Mouse (Mus musculus) left cerebral cortex, postnatal 25 days (tissue): ENCODE measurements around the gene Prokr2. TPM values are rescaled to one million over a fixed set of nuclear protein-coding genes. Genes with fewer than 3 reads are reported as not detected.
"Not testable (repeated sequence)": the region's sequence is repeated elsewhere in the genome, so short reads cannot be mapped to it uniquely, and the experiment has no call there.

Experiments
- DNase-seq, 2 experiments: peaks; one replicate each; pipeline ENCODE4 v3.0.0; 2022; ENCODE audit warnings: low spot score in 2 of 2, mixed read lengths in 1 of 2
- intact Hi-C: fragments of 180-260 bp; cut with DNase I; formaldehyde crosslinking; loops from one replicate; pipeline ENCODE4 v1.15.1; 2025
- total RNA-seq, 2 experiments: library from RNA; stranded (reverse); gene quantifications; 2 replicates each; pipeline ENCODE4 v1.2.3; 2021

The Prokr2 gene
- total RNA-seq, 2 experiments from 2014 or later: 1.5 to 4.0 TPM

GRCm38 (mm10) chr2:132368433-132368832 lies 16.8 kb downstream of the Prokr2 start:
- DNase-seq: no peak
- intact Hi-C loops: no loop called here

GRCm38 (mm10) chr2:132343846-132344245 lies 41.4 kb downstream of the Prokr2 start:
- intact Hi-C loops: no loop called here
- DNase-seq: peak in 1 of 2 experiments; percentile 14

- no peak for DNase-seq
- intact Hi-C loops: no loop called here
These were observed 44.0 kb downstream of the Prokr2 start for GRCm38 (mm10) chr2:132341293-132341692.

DNA sequence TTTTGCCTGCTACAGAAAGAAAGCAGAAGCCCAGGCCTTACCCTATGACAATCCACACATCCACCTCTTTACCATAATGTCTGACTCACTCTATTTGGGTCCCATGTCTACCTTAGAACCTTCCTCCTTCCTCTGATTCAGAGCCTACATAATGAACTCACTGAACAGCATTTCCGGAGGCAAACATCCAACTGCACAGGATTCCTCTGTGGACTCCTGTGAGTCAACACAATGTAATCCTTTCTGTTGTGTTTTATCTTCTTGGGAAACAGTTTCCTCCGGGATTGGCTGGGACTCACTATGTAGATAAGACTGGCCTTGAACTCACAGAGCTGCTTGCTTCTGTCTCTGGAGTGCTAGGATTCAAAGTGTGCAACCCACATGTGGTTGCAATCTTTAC lies 44.9 kb downstream of the Prokr2 start:
- intact Hi-C loops: no loop called here
- DNase-seq: peak in 1 of 2 experiments; percentile 16

DNA sequence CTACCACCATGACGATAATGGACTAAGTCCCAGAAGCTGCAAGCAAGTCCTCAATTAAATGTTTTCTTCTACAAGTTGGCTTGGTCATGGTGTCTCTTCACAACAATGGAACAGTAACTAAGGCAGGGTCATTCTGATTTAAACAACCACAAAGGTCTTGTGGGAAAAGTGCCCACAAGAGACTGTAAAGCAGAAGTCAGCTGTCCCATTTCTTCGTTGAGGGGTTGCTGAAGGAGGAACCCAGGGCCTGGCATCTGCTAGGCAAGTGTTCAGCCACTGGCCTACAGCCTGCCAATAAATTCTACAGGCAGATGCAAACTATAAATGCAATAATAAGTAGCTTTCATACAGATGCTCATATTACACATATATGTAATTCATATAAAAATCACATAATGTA lies 48.0 kb downstream of the Prokr2 start:
- intact Hi-C loops: no loop called here
- no peak for DNase-seq

- no peak for DNase-seq
- intact Hi-C loops: no loop called here
These were observed 61.7 kb downstream of the Prokr2 start for GRCm38 (mm10) chr2:132323541-132323940.

DNA sequence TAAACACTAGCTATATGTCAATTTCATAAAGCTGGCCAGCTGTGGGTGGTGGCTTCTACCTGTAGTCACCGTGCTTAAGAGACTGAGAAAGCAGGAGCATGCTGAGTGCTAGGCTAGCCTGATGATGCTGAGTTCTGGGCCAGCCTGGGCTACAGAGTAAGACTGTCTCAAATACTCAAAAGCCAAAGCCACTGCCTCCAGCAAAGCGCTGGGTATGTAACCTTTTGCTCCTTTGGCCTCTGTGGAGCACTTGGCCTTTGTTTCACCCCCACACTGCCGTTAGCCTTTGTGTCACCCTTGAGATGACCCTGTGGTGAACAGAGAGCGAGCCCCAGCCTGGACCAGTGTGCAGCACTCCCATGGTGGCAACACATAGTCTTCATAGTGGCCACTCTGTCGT lies 64.7 kb downstream of the Prokr2 start:
- intact Hi-C loops: no loop called here
- DNase-seq: no peak

GRCm38 (mm10) chr2:132317178-132317577 lies 68.1 kb downstream of the Prokr2 start:
- intact Hi-C loops: loop anchor here (5.0 to 10.0 kb wide), 2 partner anchors 60 to 588 kb away; no protein-coding TSS in a partner anchor

GRCm38 (mm10) chr2:132316041-132316808 lies 69.0 kb downstream of the Prokr2 start:
- DNase-seq: peak; percentile 69 to 85

More at GRCm38 (mm10) chr2:132317178-132317577, 68.1 kb downstream of the Prokr2 start:
- DNase-seq: no peak

DNA sequence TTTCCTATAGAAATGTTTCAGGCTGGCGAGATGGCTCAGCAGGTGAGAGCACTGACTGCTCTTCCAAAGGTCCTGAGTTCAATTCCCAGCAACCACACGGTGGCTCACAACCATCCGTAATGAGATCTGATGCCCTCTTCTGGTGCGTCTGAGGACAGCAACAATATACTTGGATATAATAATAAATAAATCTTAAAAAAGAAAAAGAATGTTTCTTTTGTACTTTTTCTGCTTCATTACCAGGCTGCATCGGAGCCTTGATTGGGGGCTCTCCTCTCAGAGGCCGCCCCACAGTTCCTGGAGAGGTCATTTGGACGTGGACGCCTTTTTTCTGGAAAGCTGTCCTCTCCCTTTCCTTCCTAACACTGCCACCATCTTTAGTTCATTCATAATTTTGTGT lies 71.2 kb downstream of the Prokr2 start:
- intact Hi-C loops: loop anchor here (10.0 kb wide), 1 partner anchor 591 kb away; no protein-coding TSS in a partner anchor
- not testable (repeated sequence) for DNase-seq

More at GRCm38 (mm10) chr2:132316041-132316808, 69.0 kb downstream of the Prokr2 start:
- intact Hi-C loops: loop anchor here (1.0 to 10.0 kb wide), 3 partner anchors 61 to 589 kb away; no protein-coding TSS in a partner anchor

- no peak for DNase-seq
- intact Hi-C loops: loop anchor here (10.0 kb wide), 1 partner anchor 591 kb away; no protein-coding TSS in a partner anchor
These were observed 71.7 kb downstream of the Prokr2 start for GRCm38 (mm10) chr2:132313568-132313967.

GRCm38 (mm10) chr2:132312616-132313015 lies 72.6 kb downstream of the Prokr2 start:
- no peak for DNase-seq
- intact Hi-C loops: loop anchor here (10.0 kb wide), 1 partner anchor 592 kb away; no protein-coding TSS in a partner anchor

GRCm38 (mm10) chr2:132309398-132309930 lies 75.8 kb downstream of the Prokr2 start:
- no peak for DNase-seq
- intact Hi-C loops: no loop called here

GRCm38 (mm10) chr2:132308829-132309228 lies 76.4 kb downstream of the Prokr2 start:
- DNase-seq: no peak
- intact Hi-C loops: no loop called here

DNA sequence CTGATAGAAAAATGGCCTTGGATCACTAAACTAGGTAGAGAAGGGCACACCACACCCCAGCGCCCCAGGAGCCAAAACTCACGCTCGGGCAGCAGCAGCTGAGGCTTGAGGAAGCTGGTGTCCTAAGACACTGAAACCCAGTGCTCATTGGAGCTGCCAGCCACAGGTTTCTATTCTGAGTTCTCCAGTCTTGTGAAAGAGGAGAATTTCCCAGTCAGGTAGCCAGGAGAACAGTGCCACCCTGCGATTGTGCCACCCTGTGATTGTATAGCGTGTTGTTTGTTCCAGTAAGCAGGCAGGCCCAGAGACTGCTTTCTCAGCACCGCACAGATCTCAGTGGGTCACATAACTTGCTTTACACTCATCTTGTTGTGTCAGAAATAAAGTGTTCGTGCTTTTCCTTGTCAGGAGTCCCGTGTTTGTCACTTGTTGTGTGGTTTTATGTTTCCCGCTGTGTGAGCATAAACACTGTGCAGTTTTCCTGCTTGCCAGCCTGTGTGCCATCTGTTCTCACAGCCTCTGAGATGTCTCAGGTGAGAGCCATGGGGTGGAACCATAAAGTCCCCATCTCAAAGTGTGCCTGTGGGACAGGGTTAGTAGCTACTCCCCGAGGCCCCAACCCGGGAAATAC lies 77.9 kb downstream of the Prokr2 start:
- intact Hi-C loops: no loop called here
- DNase-seq: no peak

GRCm38 (mm10) chr2:132305988-132306387 lies 79.3 kb downstream of the Prokr2 start:
- no peak for DNase-seq
- intact Hi-C loops: no loop called here

- no peak for DNase-seq
- intact Hi-C loops: no loop called here
These were observed 80.1 kb downstream of the Prokr2 start for GRCm38 (mm10) chr2:132305165-132305564.

DNA sequence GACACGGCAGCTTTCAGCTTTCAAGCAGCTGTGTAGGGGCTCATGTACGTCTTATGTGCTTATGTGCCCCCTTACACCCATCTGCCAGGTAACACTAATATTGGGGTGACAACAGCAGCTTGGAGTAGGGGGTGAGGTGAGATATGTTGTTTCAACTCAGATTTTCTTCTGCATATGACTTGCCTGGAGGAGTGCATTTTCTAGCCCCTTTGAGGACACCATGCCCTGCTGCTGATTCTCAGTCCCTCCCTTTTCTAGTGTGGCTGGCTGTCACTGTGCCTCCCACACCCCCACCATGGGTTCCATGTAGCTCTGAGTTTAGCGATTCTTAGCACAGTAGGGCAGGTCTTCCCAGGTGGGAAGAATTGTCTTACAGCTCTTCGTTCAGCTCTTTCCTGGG lies 83.8 kb downstream of the Prokr2 start:
- no peak for DNase-seq
- intact Hi-C loops: loop anchor here (5.0 kb wide), 1 partner anchor 39 kb away; the partner anchor contains the start of gene Cds2

DNA sequence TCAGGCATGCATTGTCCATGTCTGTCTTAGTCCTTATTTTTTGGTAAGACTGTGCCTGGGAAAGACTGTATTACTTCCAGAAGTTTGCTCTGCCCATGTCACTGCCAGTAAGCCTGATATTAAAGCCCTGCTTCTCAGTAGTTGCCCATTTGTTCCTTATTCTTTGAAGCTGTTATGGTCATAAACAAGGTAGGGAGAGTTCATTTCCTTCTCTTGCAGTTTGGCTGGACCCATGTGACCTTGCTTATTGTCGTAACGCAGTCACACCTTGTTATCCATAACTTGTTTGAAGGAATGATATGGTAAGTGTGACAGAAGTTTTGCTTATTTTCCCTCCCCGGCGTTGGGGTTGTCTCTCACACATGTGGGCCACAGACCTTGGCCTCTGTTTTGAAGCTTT lies 87.0 kb downstream of the Prokr2 start:
- no peak for DNase-seq
- intact Hi-C loops: no loop called here

- intact Hi-C loops: no loop called here
- no peak for DNase-seq
These were observed 91.4 kb downstream of the Prokr2 start for GRCm38 (mm10) chr2:132293694-132294450.
